Mouse (Mus musculus): ENCODE measurements around the gene Tmem202. TPM values are rescaled to one million over a fixed set of nuclear protein-coding genes. Genes with fewer than 3 reads are reported as not detected.

Gene Tmem202
- polyA plus RNA-seq, 1 experiment from 2014 or later = 0.71 TPM

- Histone ChIP-seq H3K27me3 (no peaks in the 10 kb centered on the region), H3K4me2 (no peak overlapping the region), H3K4me3 (no peak overlapping the region), H3K4me1 (replicated peaks) (no peaks in the 10 kb centered on the region), H3K9ac (no peak overlapping the region), H3K9me3 (no peaks in the 10 kb centered on the region), H3K36me3 (peaks cover 38% of the 10 kb centered on the region), H3K27ac (no peak overlapping the region)
- ATAC-seq (ENCODE audit: low FRiP score) = no peak
- 93% methylated on average over 5 of the region's 5 CpGs for WGBS
Measured at GRCm38 (mm10) chr9:59552610-59553009, 13.0 kb upstream of the Tmem202 start.

- Histone ChIP-seq H3K36me3 (peaks cover 28% of the 10 kb centered on the region), H3K9ac (no peak overlapping the region), H3K27me3 (no peaks in the 10 kb centered on the region), H3K4me1 (replicated peaks) (no peaks in the 10 kb centered on the region), H3K4me3 (no peak overlapping the region), H3K9me3 (no peaks in the 10 kb centered on the region), H3K4me2 (no peak overlapping the region), H3K27ac (no peak overlapping the region)
- WGBS = 89% methylated on average over 3 of the region's 3 CpGs
- ATAC-seq (ENCODE audit: low FRiP score) = no peak
Measured at GRCm38 (mm10) chr9:59551620-59552031, 12.0 kb upstream of the Tmem202 start.

GRCm38 (mm10) chr9:59551017-59551416 lies 11.4 kb upstream of the Tmem202 start:
- no peak overlapping the region for H3K4me3 ChIP-seq
- no peak for ATAC-seq (ENCODE audit: low FRiP score)
- H3K27me3 ChIP-seq = no peaks in the 10 kb centered on the region
- no peak overlapping the region for H3K27ac ChIP-seq
- no peak overlapping the region for H3K9ac ChIP-seq
- WGBS = 85% methylated on average over 5 of the region's 5 CpGs
- H3K4me2 ChIP-seq = no peak overlapping the region
- peaks cover 24% of the 10 kb centered on the region for H3K36me3 ChIP-seq
- no peaks in the 10 kb centered on the region for H3K4me1 ChIP-seq (replicated peaks)
- no peaks in the 10 kb centered on the region for H3K9me3 ChIP-seq

- no peak for ATAC-seq (ENCODE audit: low FRiP score)
- H3K4me2 ChIP-seq = no peak overlapping the region
- peaks cover 17% of the 10 kb centered on the region for H3K36me3 ChIP-seq
- H3K27me3 ChIP-seq = no peaks in the 10 kb centered on the region
- H3K9me3 ChIP-seq = no peaks in the 10 kb centered on the region
- H3K4me3 ChIP-seq = no peak overlapping the region
- no peaks in the 10 kb centered on the region for H3K4me1 ChIP-seq (replicated peaks)
- no peak overlapping the region for H3K9ac ChIP-seq
- WGBS = 88% methylated on average over 4 of the region's 4 CpGs
- H3K27ac ChIP-seq = no peak overlapping the region
Measured at GRCm38 (mm10) chr9:59550077-59550476, 10.4 kb upstream of the Tmem202 start.

- ATAC-seq (ENCODE audit: low FRiP score) = no peak
- no peak overlapping the region for H3K4me2 ChIP-seq
- 63% methylated on average over 2 of the region's 2 CpGs for WGBS
- no peaks in the 10 kb centered on the region for H3K9me3 ChIP-seq
- no peak overlapping the region for H3K9ac ChIP-seq
- no peak overlapping the region for H3K4me3 ChIP-seq
- H3K27ac ChIP-seq = no peak overlapping the region
- no peaks in the 10 kb centered on the region for H3K4me1 ChIP-seq (replicated peaks)
- H3K36me3 ChIP-seq = peaks cover 10% of the 10 kb centered on the region; the same call in 1 of the 2 replicates
- H3K27me3 ChIP-seq = no peaks in the 10 kb centered on the region
Measured at GRCm38 (mm10) chr9:59548961-59549487, 9.4 kb upstream of the Tmem202 start.

- no peaks in the 10 kb centered on the region for H3K9me3 ChIP-seq
- no peak overlapping the region for H3K4me3 ChIP-seq
- no peak overlapping the region for H3K4me2 ChIP-seq
- peaks cover 3% of the 10 kb centered on the region for H3K4me1 ChIP-seq (replicated peaks)
- no peak overlapping the region for H3K9ac ChIP-seq
- H3K27me3 ChIP-seq = no peaks in the 10 kb centered on the region
- ATAC-seq (ENCODE audit: low FRiP score) = no peak
- 98% methylated on average over 1 of the region's 1 CpGs for WGBS
- H3K27ac ChIP-seq = no peak overlapping the region
- H3K36me3 ChIP-seq = peaks cover 10% of the 10 kb centered on the region; the same call in 1 of the 2 replicates
Measured at GRCm38 (mm10) chr9:59547869-59548268, 8.2 kb upstream of the Tmem202 start.

- H3K9me3 ChIP-seq = no peaks in the 10 kb centered on the region
- WGBS = 86% methylated on average over 5 of the region's 5 CpGs
- no peak for ATAC-seq (ENCODE audit: low FRiP score)
- peaks cover 7% of the 10 kb centered on the region; the same call in 1 of the 2 replicates for H3K36me3 ChIP-seq
- peaks cover 30% of the 10 kb centered on the region for H3K4me1 ChIP-seq (replicated peaks)
- H3K27ac ChIP-seq = no peak overlapping the region
- no peak overlapping the region for H3K4me2 ChIP-seq
- H3K4me3 ChIP-seq = no peak overlapping the region
- no peak overlapping the region for H3K9ac ChIP-seq
- no peaks in the 10 kb centered on the region for H3K27me3 ChIP-seq
Measured at GRCm38 (mm10) chr9:59544739-59545138, 5.1 kb upstream of the Tmem202 start.

GRCm38 (mm10) chr9:59542766-59543324 lies 3.2 kb upstream of the Tmem202 start:
- Histone ChIP-seq H3K4me2 (no peak overlapping the region), H3K9me3 (no peaks in the 10 kb centered on the region), H3K27ac (no peak overlapping the region), H3K9ac (no peak overlapping the region), H3K4me1 (replicated peaks) (peaks cover 36% of the 10 kb centered on the region), H3K36me3 (no peaks in the 10 kb centered on the region), H3K27me3 (peaks cover 3% of the 10 kb centered on the region; the same call in 1 of the 2 replicates), H3K4me3 (no peak overlapping the region)
- ATAC-seq (ENCODE audit: low FRiP score) = no peak

GRCm38 (mm10) chr9:59541617-59542016 lies 2.0 kb upstream of the Tmem202 start:
- H3K27me3 ChIP-seq = peaks cover 9% of the 10 kb centered on the region; the same call in 1 of the 2 replicates
- ATAC-seq (ENCODE audit: low FRiP score) = no peak
- no peaks in the 10 kb centered on the region for H3K9me3 ChIP-seq
- H3K4me2 ChIP-seq = no peak overlapping the region
- H3K9ac ChIP-seq = no peak overlapping the region
- H3K27ac ChIP-seq = no peak overlapping the region
- H3K36me3 ChIP-seq = no peaks in the 10 kb centered on the region
- WGBS = 95% methylated on average over 6 of the region's 6 CpGs
- H3K4me3 ChIP-seq = no peak overlapping the region
- H3K4me1 ChIP-seq (replicated peaks) = peaks cover 36% of the 10 kb centered on the region

- Histone ChIP-seq H3K27me3 (peaks cover 9% of the 10 kb centered on the region; the same call in 1 of the 2 replicates), H3K4me1 (replicated peaks) (peaks cover 31% of the 10 kb centered on the region), H3K4me3 (no peak overlapping the region), H3K4me2 (no peak overlapping the region), H3K27ac (no peak overlapping the region), H3K36me3 (no peaks in the 10 kb centered on the region), H3K9ac (no peak overlapping the region), H3K9me3 (no peaks in the 10 kb centered on the region)
- 91% methylated on average over 3 of the region's 3 CpGs for WGBS
- no peak for ATAC-seq (ENCODE audit: low FRiP score)
Measured at GRCm38 (mm10) chr9:59537651-59538050, 2.0 kb downstream of the Tmem202 start.

GRCm38 (mm10) chr9:59533889-59534288 lies 5.8 kb downstream of the Tmem202 start:
- no peak for ATAC-seq (ENCODE audit: low FRiP score)
- Histone ChIP-seq H3K27ac (no peak overlapping the region), H3K4me3 (no peak overlapping the region), H3K9ac (no peak overlapping the region), H3K36me3 (no peaks in the 10 kb centered on the region), H3K27me3 (peaks cover 9% of the 10 kb centered on the region; the same call in 1 of the 2 replicates), H3K4me1 (replicated peaks) (peaks cover 1% of the 10 kb centered on the region), H3K9me3 (no peaks in the 10 kb centered on the region), H3K4me2 (no peak overlapping the region)
- WGBS = 77% methylated on average over 4 of the region's 4 CpGs

- no peak overlapping the region for H3K4me2 ChIP-seq
- ATAC-seq (ENCODE audit: low FRiP score) = no peak
Measured at GRCm38 (mm10) chr9:59533422-59533821, 6.2 kb downstream of the Tmem202 start.

GRCm38 (mm10) chr9:59531645-59532044 lies 8.0 kb downstream of the Tmem202 start:
- WGBS = 38% methylated on average over 5 of the region's 5 CpGs
- H3K4me3 ChIP-seq = no peak overlapping the region
- ATAC-seq (ENCODE audit: low FRiP score) = no peak
- no peaks in the 10 kb centered on the region for H3K36me3 ChIP-seq
- H3K27ac ChIP-seq = no peak overlapping the region
- H3K9me3 ChIP-seq = no peaks in the 10 kb centered on the region
- H3K27me3 ChIP-seq = no peaks in the 10 kb centered on the region
- H3K4me1 ChIP-seq (replicated peaks) = no peaks in the 10 kb centered on the region
- no peak overlapping the region for H3K9ac ChIP-seq
- no peak overlapping the region for H3K4me2 ChIP-seq

More at GRCm38 (mm10) chr9:59533422-59533821, 6.2 kb downstream of the Tmem202 start:
- H3K4me1 ChIP-seq (replicated peaks) = no peaks in the 10 kb centered on the region
- H3K4me3 ChIP-seq = no peak overlapping the region
- H3K27me3 ChIP-seq = peaks cover 9% of the 10 kb centered on the region; the same call in 1 of the 2 replicates
- H3K9me3 ChIP-seq = no peaks in the 10 kb centered on the region
- no peak overlapping the region for H3K9ac ChIP-seq
- no peaks in the 10 kb centered on the region for H3K36me3 ChIP-seq
- H3K27ac ChIP-seq = no peak overlapping the region
- 53% methylated on average over 2 of the region's 2 CpGs for WGBS

All from hindbrain, embryonic 13.5 days (tissue).